Mouse (Mus musculus) testis, adult 2 months (tissue): ENCODE results near the gene Eaf1. TPM values are rescaled to one million over a fixed set of nuclear protein-coding genes. Genes with fewer than 3 reads are reported as not detected.

ENCODE experiments used
- H3K27ac ChIP-seq: fragments of 200-500 bp; 2 replicates; pipeline ENCODE4 v1.5.1; 2012; ENCODE audit warnings: low read depth, low read length; ENCODE audit not compliant: control insufficient read depth, insufficient read depth
- H3K27me3 ChIP-seq: fragments of 200-500 bp; 2 replicates; pipeline ENCODE4 v1.6.1; 2012; ENCODE audit warnings: mild to moderate bottlenecking, low read length, moderate library complexity; ENCODE audit not compliant: control insufficient read depth, insufficient read depth
- H3K36me3 ChIP-seq: fragments of 200-500 bp; 2 replicates; pipeline ENCODE4 v1.6.1; 2012; ENCODE audit warnings: mild to moderate bottlenecking, low read length; ENCODE audit not compliant: control insufficient read depth, insufficient read depth
- H3K4me1 ChIP-seq: fragments of 200-500 bp; 2 replicates; pipeline ENCODE4 v1.6.1; 2012; ENCODE audit warnings: low read length; ENCODE audit not compliant: control insufficient read depth, insufficient read depth
- H3K4me3 ChIP-seq: fragments of 200-500 bp; 2 replicates; pipeline ENCODE4 v1.5.1; 2012; ENCODE audit warnings: low read depth, mild to moderate bottlenecking, low read length, moderate library complexity, mixed read lengths; ENCODE audit not compliant: control insufficient read depth
- CTCF ChIP-seq: fragments of 200-500 bp; IDR thresholded peaks from 2 replicates; pipeline ENCODE4 v1.5.1; 2012; ENCODE audit warnings: low read depth, mild to moderate bottlenecking, inconsistent platforms, low read length, moderate library complexity; ENCODE audit not compliant: control insufficient read depth, insufficient read depth, insufficient replicate concordance
- POLR2A ChIP-seq: fragments of 200-500 bp; IDR thresholded peaks from 2 replicates; pipeline ENCODE4 v1.6.1; 2012; ENCODE audit warnings: low read depth, mild to moderate bottlenecking, inconsistent platforms, low read length, moderate library complexity; ENCODE audit not compliant: control insufficient read depth
- polyA plus RNA-seq: library from polyadenylated mRNA; depleted of rRNA; stranded (reverse); fragments of >200 nt; gene quantifications from 2 replicates; pipeline ENCODE4 v1.2.3, GENCODE M21; 2012

Gene Eaf1
- polyA plus RNA-seq, 1 experiment = 27.1 TPM

DNA sequence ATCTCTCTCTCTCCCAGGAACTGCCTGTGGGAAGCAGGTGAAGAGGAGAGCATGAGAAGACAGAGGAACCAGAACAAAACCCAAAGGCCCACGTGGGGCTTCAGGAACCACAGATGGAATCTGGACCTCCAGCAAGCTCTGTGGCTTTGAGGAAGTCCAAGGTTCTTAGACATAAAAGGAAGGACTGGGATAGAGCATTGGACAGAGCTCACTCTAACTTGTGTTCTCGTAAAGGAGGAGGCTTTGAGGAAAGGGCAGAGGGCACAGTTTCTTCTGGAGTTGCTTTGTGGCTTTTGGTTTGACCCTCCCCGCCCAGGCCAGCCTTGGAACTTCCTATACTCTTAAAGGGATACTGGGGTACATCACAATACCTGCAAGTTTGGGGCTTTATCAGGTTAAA, 38.5 kb downstream of the Eaf1 start:
- Histone ChIP-seq H3K4me1 (no peaks in the 10 kb centered on the region; the same call in 1 of the 2 replicates), H3K27ac (no peak overlapping the region), H3K4me3 (no peak overlapping the region), H3K36me3 (no peaks in the 10 kb centered on the region), H3K27me3 (no peaks in the 10 kb centered on the region)
- no peak for TF ChIP-seq POLR2A
- TF ChIP-seq CTCF = no peak

GRCm38 (mm10) chr14:31537298-31537697, 43.1 kb downstream of the Eaf1 start:
- Histone ChIP-seq H3K4me3 (no peak overlapping the region), H3K27me3 (no peaks in the 10 kb centered on the region), H3K36me3 (no peaks in the 10 kb centered on the region), H3K27ac (no peak overlapping the region), H3K4me1 (no peaks in the 10 kb centered on the region; the same call in 1 of the 2 replicates)
- TF ChIP-seq CTCF = no peak
- TF ChIP-seq POLR2A = no peak

DNA sequence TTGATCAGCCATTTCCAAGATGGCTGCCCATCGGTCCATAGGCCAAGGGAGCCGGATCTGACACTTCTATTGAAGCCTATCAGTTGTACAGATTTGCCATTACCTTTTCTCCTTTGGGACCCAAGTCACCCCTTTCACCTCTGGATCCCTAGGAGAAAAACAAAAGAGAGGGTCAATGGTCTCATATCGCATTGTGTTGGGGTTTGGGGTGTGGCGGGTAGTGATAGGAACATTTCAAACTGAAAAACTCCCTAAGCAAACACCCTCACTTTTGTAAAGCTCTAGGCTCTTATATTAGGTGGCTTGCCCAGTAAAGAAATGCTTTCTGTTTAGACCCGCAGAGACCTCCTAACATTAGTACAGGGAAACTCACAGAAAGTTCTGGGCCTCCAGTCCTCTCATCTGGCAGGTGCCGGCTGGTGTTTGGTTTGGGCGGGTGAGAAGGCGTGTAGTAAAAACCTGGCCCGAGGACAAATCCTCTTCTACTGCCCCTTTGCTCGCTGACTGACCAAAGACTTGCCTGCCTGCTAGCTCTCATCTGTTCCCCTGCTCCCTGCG, 49.8 kb downstream of the Eaf1 start:
- Histone ChIP-seq H3K36me3 (no peaks in the 10 kb centered on the region), H3K4me1 (no peaks in the 10 kb centered on the region), H3K27ac (no peak overlapping the region), H3K4me3 (no peak overlapping the region), H3K27me3 (no peaks in the 10 kb centered on the region)
- no peak for TF ChIP-seq POLR2A
- no peak for TF ChIP-seq CTCF

DNA sequence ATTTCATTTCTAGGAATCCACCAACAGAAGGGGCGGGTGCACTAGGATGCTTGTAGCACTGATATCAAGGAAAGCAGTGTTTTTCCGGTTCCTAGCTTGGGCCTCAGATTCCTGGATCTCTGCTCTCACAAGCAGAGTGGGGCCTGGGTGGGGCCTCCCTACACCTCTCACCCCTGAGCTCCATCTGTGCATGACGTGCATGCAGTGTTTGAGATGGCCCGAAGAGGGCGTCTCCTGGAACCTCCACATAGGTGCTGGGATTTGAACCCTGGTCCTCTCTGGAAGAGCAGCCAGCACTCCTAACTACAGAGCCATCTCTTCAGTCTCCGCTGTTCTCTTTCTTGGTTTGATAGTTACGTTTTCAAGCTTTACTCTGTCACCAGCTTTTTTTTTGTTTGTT, 60.8 kb downstream of the Eaf1 start:
- Histone ChIP-seq H3K4me3 (no peak overlapping the region), H3K4me1 (no peaks in the 10 kb centered on the region; the same call in 1 of the 2 replicates), H3K27me3 (no peaks in the 10 kb centered on the region), H3K36me3 (no peaks in the 10 kb centered on the region), H3K27ac (no peak overlapping the region)
- no peak for TF ChIP-seq POLR2A
- no peak for TF ChIP-seq CTCF

DNA sequence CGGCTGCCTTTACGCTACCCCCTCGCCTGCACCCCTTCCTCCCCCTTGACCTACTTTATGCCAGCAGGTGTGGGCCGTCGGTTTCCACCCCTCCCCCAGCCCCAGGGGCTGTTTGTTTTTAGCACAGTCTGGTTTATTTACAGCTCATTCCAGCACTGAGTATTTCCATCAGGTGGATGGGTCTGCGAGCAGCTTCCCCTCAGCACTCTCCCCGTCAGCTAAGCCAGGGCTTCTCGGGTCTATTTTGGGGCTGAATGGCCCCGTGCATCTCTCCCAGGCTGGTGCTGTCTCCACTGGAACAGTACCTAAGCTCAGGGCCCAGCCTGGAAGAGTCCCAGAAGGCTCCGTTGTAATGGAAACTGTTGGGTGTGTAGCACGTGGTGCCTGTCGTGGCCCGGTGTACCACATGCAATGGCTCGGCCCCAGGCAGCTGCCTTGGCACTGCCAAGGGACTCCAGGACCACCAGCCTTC, 61.8 kb downstream of the Eaf1 start:
- H3K27me3 ChIP-seq = no peaks in the 10 kb centered on the region
- H3K4me1 ChIP-seq = no peaks in the 10 kb centered on the region; the same call in 1 of the 2 replicates
- H3K4me3 ChIP-seq = no peak overlapping the region
- no peaks in the 10 kb centered on the region for H3K36me3 ChIP-seq
- TF ChIP-seq CTCF (no peak), POLR2A (no peak)
- no peak overlapping the region for H3K27ac ChIP-seq

- H3K27me3 ChIP-seq = no peaks in the 10 kb centered on the region
- no peaks in the 10 kb centered on the region for H3K36me3 ChIP-seq
- TF ChIP-seq POLR2A (no peak), CTCF (no peak)
- no peak overlapping the region for H3K4me3 ChIP-seq
- H3K27ac ChIP-seq = no peak overlapping the region
- no peaks in the 10 kb centered on the region; the same call in 1 of the 2 replicates for H3K4me1 ChIP-seq
These were observed 62.5 kb downstream of the Eaf1 start for GRCm38 (mm10) chr14:31556526-31557260.

GRCm38 (mm10) chr14:31557273-31557672, 63.1 kb downstream of the Eaf1 start:
- Histone ChIP-seq H3K4me3 (no peak overlapping the region), H3K27ac (no peak overlapping the region), H3K27me3 (no peaks in the 10 kb centered on the region), H3K36me3 (no peaks in the 10 kb centered on the region), H3K4me1 (no peaks in the 10 kb centered on the region; the same call in 1 of the 2 replicates)
- TF ChIP-seq CTCF (no peak), POLR2A (no peak)

DNA sequence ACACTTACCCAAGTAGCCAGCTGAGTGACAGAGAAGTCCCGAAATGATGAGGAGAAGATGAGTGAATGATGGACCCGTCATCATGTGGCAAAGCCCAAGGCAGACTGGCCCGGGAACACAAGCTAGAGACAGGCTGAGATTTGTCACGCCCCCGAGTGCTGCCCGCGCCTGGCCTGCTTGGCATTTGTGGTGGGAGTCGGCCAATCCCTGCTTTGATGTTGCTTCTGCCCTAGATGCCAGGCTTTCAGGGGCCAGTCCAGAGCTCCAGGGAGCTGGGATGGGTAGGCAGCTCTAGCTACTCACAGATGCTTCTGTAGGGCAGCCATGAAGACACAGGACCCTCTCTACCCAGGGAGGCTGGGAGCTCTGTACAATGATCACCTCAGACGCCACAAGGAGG, 63.6 kb downstream of the Eaf1 start:
- Histone ChIP-seq H3K4me1 (no peaks in the 10 kb centered on the region; the same call in 1 of the 2 replicates), H3K27ac (no peak overlapping the region), H3K36me3 (no peaks in the 10 kb centered on the region), H3K27me3 (no peaks in the 10 kb centered on the region), H3K4me3 (no peak overlapping the region)
- TF ChIP-seq POLR2A = no peak
- no peak for TF ChIP-seq CTCF
